Mouse (Mus musculus) embryonic facial prominence, embryonic 15.5 days (tissue): ENCODE measurements around the gene Ambra1. TPM values are rescaled to one million over a fixed set of nuclear protein-coding genes. Genes with fewer than 3 reads are reported as not detected.

ENCODE experiments used
- ATAC-seq: fragments of 200-750 bp; cut with Nextera tagmentation; 2 replicates; pipeline ENCODE4 v1.8.0; 2017; ENCODE audit warnings: low read depth, moderate TSS enrichment; ENCODE audit not compliant: insufficient number of reproducible peaks, low FRiP score, low TSS enrichment
- H3K27ac ChIP-seq: fragments of 300-500 bp; sonication (generic); replicated peaks from 2 replicates; pipeline ENCODE4 v1.5.1; 2015; ENCODE audit warnings: mild to moderate bottlenecking, inconsistent platforms
- H3K27me3 ChIP-seq: fragments of 300-500 bp; sonication (generic); 2 replicates; pipeline ENCODE4 v1.6.1; 2015; ENCODE audit warnings: inconsistent platforms
- H3K36me3 ChIP-seq: fragments of 300-500 bp; sonication (generic); 2 replicates; pipeline ENCODE4 v1.6.1; 2015; ENCODE audit warnings: mild to moderate bottlenecking, inconsistent platforms
- H3K4me1 ChIP-seq: fragments of 300-500 bp; sonication (generic); 2 replicates; pipeline ENCODE4 v1.6.1; 2015; ENCODE audit warnings: inconsistent platforms
- H3K4me2 ChIP-seq: fragments of 300-500 bp; sonication (generic); replicated peaks from 2 replicates; pipeline ENCODE4 v1.6.1; 2015; ENCODE audit warnings: mild to moderate bottlenecking, inconsistent platforms
- H3K4me3 ChIP-seq: fragments of 300-500 bp; sonication (generic); replicated peaks from 2 replicates; pipeline ENCODE4 v1.5.1; 2015; ENCODE audit warnings: mild to moderate bottlenecking, inconsistent platforms
- H3K9ac ChIP-seq: fragments of 300-500 bp; sonication (generic); 2 replicates; pipeline ENCODE4 v1.6.1; 2015; ENCODE audit warnings: inconsistent platforms
- H3K9me3 ChIP-seq: fragments of 300-500 bp; sonication (generic); replicated peaks from 2 replicates; pipeline ENCODE4 v1.6.1; 2016; ENCODE audit warnings: inconsistent platforms
- WGBS: fragments of 180-500 bp; shearing (Covaris S2); methylation state at CpG from one replicate; pipeline ENCODE4 v1.1.7; 2015; 5-methylcytosine and 5-hydroxymethylcytosine counted together
- polyA plus RNA-seq: library from polyadenylated mRNA; unstranded; fragments of >200 nt; fragmentation: Nextera tagmentation; extraction: Ambion mirVana; gene quantifications from 2 replicates; pipeline ENCODE4 v1.2.1, GENCODE M21; 2015

Gene Ambra1
- polyA plus RNA-seq, 1 experiment from 2014 or later = 18.1 TPM

DNA sequence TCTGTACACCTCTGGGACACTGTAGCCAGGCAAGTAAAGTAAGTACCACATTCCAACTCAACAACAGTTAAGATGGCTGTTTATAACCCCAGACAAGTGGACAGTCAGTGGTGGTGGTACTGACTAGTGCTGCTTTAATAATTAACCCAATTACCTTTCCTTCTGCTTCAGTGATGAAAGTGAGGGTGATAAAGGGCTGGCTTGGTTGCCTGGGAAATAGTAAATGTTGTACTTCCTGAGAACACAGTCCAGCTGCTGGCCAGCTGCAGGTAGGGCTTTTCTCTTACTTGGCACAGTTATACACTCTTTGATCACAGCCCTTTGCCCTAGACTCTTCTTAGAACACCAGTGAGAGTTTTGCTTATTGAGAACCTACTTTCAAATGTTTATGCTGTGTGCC lies 102.3 kb downstream of the Ambra1 start:
- Histone ChIP-seq H3K27ac (no peak overlapping the region), H3K36me3 (no peaks in the 10 kb centered on the region), H3K4me3 (no peak overlapping the region), H3K4me2 (no peak overlapping the region), H3K9me3 (no peaks in the 10 kb centered on the region), H3K4me1 (no peaks in the 10 kb centered on the region), H3K27me3 (no peaks in the 10 kb centered on the region), H3K9ac (no peak overlapping the region)
- no peak for ATAC-seq

DNA sequence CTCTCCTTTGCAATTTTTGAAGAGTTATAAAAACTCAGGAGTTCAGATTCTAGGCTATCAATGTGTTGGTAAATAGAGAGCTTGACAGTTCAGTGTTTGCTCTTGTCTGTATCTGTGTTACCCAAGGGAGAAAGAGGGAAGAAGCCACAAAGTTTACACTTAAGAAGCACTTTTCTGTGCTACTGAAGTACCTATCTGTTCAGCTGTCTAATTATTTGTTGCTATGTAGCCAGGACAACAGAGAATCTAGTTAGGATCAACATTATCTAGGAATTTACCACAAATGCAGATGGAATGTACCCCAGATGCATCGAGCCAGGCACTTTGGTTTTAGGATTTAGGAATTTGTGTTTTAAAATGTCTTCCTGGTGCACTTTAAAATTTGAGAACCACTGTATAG lies 104.3 kb downstream of the Ambra1 start:
- H3K36me3 ChIP-seq = no peaks in the 10 kb centered on the region
- no peaks in the 10 kb centered on the region for H3K27me3 ChIP-seq
- H3K27ac ChIP-seq = no peak overlapping the region
- WGBS = 39% methylated on average over 1 of the region's 1 CpGs
- ATAC-seq = no peak
- no peak overlapping the region for H3K9ac ChIP-seq
- H3K4me2 ChIP-seq = no peak overlapping the region
- no peaks in the 10 kb centered on the region for H3K9me3 ChIP-seq
- no peaks in the 10 kb centered on the region for H3K4me1 ChIP-seq
- no peak overlapping the region for H3K4me3 ChIP-seq

DNA sequence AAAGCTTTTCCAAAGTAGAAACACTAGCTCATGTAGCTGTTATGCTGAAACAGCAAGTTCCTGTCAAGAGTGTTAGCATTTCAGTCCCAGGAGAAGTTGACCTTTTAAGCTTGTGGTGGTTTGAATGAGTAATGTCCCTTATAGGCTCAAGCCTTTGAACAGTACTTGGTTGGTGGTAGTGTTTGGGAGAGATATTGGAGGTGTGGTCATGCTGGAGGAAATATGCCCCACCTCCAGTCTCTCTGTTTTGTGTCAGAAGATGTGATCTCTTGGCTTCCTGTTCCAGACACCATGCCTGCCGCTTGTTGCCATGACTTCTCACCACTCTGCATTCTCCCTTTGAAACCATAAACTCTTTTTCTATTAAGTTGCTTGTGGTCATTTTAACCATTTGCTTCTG lies 105.1 kb downstream of the Ambra1 start:
- no peak overlapping the region for H3K27ac ChIP-seq
- WGBS = 64% methylated on average over 1 of the region's 1 CpGs
- no peaks in the 10 kb centered on the region for H3K27me3 ChIP-seq
- no peaks in the 10 kb centered on the region for H3K4me1 ChIP-seq
- no peak overlapping the region for H3K4me3 ChIP-seq
- no peaks in the 10 kb centered on the region for H3K9me3 ChIP-seq
- H3K4me2 ChIP-seq = no peak overlapping the region
- H3K9ac ChIP-seq = no peak overlapping the region
- no peak for ATAC-seq
- H3K36me3 ChIP-seq = no peaks in the 10 kb centered on the region

DNA sequence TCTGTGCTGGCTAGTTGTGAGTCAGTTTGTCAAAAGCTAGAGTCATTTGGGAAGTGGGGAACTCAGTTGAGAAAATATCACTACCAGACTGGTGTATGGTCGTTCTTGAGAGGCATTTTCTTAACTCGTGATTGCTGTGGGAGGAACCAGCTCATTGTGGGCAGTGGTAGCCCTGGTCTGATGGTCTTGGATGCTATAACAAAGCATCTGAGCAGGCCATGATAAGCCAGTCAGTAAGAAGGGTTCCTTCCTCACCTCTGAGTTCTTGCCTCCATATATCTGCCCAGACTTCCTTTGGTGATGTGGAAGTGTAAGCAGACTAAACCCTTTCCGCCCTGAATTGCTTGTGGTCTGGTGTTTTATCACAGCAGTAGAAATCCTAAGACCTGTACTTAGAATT lies 105.7 kb downstream of the Ambra1 start:
- Histone ChIP-seq H3K9me3 (no peaks in the 10 kb centered on the region), H3K27me3 (no peaks in the 10 kb centered on the region), H3K4me2 (no peak overlapping the region), H3K27ac (no peak overlapping the region), H3K4me1 (no peaks in the 10 kb centered on the region), H3K4me3 (no peak overlapping the region), H3K36me3 (no peaks in the 10 kb centered on the region), H3K9ac (no peak overlapping the region)
- ATAC-seq = no peak
- WGBS = 85% methylated on average over 3 of the region's 3 CpGs

DNA sequence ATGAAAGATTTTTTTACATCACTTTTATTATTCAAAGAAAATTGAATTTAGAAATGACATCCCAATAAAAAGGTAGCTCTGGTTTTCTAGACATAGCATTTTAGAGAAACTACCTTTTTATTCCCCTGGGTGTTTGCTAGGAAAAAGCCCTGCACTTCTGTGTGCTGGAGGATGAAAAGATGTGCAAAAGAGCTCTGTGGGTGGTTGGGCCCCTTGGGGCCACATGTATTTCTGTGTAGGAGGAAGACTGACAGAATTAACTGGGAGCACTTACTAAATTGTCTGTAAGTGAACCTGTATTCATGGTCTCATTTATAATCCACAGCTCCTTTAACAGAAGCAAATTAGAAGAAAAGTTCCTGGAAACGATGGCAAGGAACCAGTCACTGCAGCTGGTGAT lies 114.2 kb downstream of the Ambra1 start:
- WGBS = 75% methylated on average over 1 of the region's 1 CpGs
- no peak overlapping the region for H3K4me2 ChIP-seq
- H3K9me3 ChIP-seq = no peaks in the 10 kb centered on the region
- no peak for ATAC-seq
- H3K36me3 ChIP-seq = no peaks in the 10 kb centered on the region
- no peak overlapping the region for H3K4me3 ChIP-seq
- H3K4me1 ChIP-seq = no peaks in the 10 kb centered on the region
- H3K27me3 ChIP-seq = no peaks in the 10 kb centered on the region
- no peak overlapping the region for H3K27ac ChIP-seq
- no peak overlapping the region for H3K9ac ChIP-seq

DNA sequence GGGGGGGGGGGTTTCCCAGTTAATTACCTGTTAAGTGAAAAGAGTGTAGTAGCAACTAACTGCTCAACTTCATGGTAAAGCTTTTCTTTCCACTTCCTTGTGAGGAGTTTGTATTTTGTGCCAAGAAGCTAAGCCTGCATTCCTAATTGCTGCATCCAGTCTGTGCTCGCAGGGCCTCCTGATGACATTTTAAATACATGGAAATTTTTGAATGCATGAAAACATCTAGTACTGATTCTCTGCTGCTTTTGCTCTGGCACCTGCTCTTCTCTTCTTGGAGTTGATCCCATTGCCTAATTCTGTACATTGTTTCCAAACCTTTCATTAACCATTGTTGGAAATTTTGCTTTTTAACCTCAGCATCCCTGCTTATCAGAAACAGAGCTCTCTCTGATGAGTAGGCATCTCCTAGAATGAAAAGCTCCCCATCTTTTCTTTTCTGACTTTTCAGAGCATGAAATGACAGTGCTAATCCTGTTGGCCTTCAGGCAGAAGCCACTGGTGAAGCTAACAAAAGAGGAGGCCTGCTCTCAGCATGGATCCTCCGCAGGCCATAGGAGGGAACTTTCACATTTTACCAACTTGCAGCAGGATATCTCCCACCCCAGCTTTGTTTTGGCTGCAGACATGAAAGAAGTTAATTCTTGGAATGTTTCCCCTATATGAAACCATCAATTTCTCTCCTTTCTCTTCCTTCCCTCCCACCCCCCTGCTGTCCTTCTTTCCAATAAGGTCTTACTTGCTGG lies 122.7 kb downstream of the Ambra1 start:
- H3K9me3 ChIP-seq = no peaks in the 10 kb centered on the region
- no peak overlapping the region for H3K4me2 ChIP-seq
- ATAC-seq = no peak
- H3K27ac ChIP-seq = no peak overlapping the region; the same call in 1 of the 2 replicates
- H3K36me3 ChIP-seq = no peaks in the 10 kb centered on the region
- 0 out of 2 replicates have a peak, but pooled peaks cover 3% of the 10 kb centered on the region for H3K4me1 ChIP-seq
- no peaks in the 10 kb centered on the region for H3K27me3 ChIP-seq
- 35% methylated on average over 2 of the region's 2 CpGs for WGBS
- H3K9ac ChIP-seq = no peak overlapping the region
- H3K4me3 ChIP-seq = no peak overlapping the region

DNA sequence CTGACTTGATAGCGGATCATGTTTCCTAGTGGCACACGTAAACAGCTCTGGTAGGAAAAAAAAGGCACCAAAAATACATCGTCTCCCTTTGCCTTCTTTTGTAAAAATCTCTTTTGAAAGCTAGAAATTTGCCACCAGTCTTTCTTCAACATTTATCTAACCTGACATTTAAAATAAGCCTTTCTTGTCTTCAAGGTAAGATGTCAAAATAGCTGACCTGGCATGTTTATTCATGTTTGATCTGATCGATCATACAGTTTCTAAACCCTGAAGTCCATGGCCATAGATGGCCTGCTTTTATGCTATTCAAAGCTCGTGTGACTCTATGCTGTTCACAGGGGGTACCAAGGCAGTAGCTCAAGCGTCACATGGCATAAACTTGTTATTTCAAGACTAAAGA lies 124.6 kb downstream of the Ambra1 start:
- no peak overlapping the region for H3K27ac ChIP-seq
- 0 out of 2 replicates have a peak, but pooled peaks cover 3% of the 10 kb centered on the region for H3K4me1 ChIP-seq
- H3K4me3 ChIP-seq = no peak overlapping the region
- WGBS = 72% methylated on average over 6 of the region's 6 CpGs
- no peak overlapping the region for H3K4me2 ChIP-seq
- H3K9me3 ChIP-seq = no peaks in the 10 kb centered on the region
- H3K9ac ChIP-seq = no peak overlapping the region
- ATAC-seq = no peak
- no peaks in the 10 kb centered on the region for H3K36me3 ChIP-seq
- H3K27me3 ChIP-seq = no peaks in the 10 kb centered on the region

DNA sequence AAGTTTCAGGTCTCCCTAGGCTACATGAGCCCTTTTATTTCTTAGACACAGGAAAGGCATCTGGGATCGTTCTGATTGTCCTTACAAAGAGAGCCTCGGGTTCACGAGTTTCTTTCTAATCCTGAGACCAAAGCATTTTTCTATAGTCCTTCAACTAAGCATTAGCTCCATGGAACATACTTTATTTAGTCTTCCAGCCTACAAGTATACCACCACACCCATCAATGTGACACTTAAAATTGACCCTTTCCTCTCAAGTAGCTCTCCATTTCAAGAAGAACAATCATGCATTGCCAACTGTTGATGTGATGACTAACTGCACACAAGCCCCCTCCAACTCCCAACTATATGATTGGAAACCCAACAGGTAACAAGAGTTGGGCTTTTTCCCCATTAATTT lies 127.0 kb downstream of the Ambra1 start:
- Histone ChIP-seq H3K4me1 (0 out of 2 replicates have a peak, but pooled peaks cover 3% of the 10 kb centered on the region), H3K36me3 (no peaks in the 10 kb centered on the region), H3K27me3 (no peaks in the 10 kb centered on the region), H3K4me2 (no peak overlapping the region), H3K4me3 (no peak overlapping the region), H3K27ac (no peak overlapping the region), H3K9me3 (no peaks in the 10 kb centered on the region), H3K9ac (no peak overlapping the region)
- WGBS = 91% methylated on average over 3 of the region's 3 CpGs
- ATAC-seq = no peak

DNA sequence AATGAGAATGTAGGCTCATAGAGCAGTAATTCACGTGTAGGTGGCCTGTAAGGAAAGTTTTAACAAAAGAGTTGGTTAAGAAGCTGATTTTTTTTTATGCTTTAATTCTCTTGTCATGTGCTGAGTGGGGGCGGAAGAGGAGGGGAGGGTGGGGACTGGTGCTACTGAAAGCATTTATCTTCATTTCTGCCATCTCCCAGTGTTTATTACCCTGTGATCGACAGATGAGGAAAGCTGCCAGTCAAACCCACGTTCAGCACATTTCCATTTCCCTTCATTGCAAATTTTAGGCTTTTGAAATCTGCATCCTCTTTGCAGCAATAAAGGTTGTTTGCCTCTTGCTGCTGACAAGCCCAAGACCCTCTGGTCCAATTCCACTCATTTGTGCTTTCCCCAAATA lies 129.5 kb downstream of the Ambra1 start:
- Histone ChIP-seq H3K36me3 (no peaks in the 10 kb centered on the region), H3K27ac (no peak overlapping the region), H3K9ac (no peak overlapping the region), H3K4me3 (no peak overlapping the region), H3K27me3 (no peaks in the 10 kb centered on the region), H3K4me2 (no peak overlapping the region), H3K4me1 (no peaks in the 10 kb centered on the region), H3K9me3 (no peaks in the 10 kb centered on the region)
- ATAC-seq = no peak
- 62% methylated on average over 4 of the region's 4 CpGs for WGBS

DNA sequence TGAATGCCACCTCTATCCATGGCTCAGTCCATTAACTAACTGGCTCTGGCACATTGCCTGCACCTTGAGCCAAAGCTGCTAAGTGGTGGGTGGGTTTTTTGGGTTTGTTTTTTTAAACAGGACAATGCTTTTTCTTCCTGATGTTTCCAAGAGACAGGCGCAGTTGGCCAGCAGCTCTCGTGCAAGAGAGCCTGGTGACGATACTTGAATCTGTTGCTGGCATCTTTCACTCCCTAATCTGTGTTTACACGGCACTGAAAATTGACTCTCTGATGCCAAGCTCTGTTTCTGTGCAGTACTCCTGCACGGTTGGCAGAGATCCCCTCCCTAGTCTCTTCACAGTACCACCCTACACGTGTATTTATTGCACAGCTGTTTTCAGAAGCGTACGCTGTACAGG lies 140.8 kb downstream of the Ambra1 start:
- no peak for ATAC-seq
- 46% methylated on average over 8 of the region's 8 CpGs for WGBS
- H3K27me3 ChIP-seq = no peaks in the 10 kb centered on the region
- H3K36me3 ChIP-seq = no peaks in the 10 kb centered on the region
- H3K27ac ChIP-seq = no peak overlapping the region; the same call in 1 of the 2 replicates
- H3K9me3 ChIP-seq = no peaks in the 10 kb centered on the region
- H3K9ac ChIP-seq = no peak overlapping the region
- H3K4me2 ChIP-seq = no peak overlapping the region
- no peak overlapping the region for H3K4me3 ChIP-seq
- peaks cover 5% of the 10 kb centered on the region for H3K4me1 ChIP-seq

DNA sequence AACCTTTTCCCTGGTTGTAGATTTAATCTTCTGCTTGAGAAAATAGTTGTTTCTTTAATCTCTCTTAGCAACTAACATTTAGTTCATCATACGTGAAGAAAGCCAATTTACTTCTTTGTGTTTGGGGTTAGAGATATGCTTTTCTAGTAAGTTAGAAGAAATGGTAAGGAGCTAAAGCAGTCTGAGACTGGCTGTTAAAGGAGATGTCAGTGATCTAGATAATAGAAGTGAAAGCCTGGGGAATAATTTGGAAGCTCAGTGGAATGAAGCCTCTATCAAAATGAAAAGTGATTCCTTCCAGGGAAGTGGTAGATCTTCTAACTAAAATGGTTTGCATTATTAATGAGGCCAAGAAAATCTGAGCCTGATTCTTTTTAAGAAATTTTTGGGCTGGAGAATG lies 141.3 kb downstream of the Ambra1 start:
- Histone ChIP-seq H3K4me3 (no peak overlapping the region), H3K27me3 (no peaks in the 10 kb centered on the region), H3K9ac (no peak overlapping the region), H3K27ac (no peak overlapping the region), H3K36me3 (no peaks in the 10 kb centered on the region), H3K4me2 (no peak overlapping the region), H3K4me1 (peaks cover 5% of the 10 kb centered on the region), H3K9me3 (no peaks in the 10 kb centered on the region)
- WGBS = 79% methylated on average over 1 of the region's 1 CpGs
- no peak for ATAC-seq

DNA sequence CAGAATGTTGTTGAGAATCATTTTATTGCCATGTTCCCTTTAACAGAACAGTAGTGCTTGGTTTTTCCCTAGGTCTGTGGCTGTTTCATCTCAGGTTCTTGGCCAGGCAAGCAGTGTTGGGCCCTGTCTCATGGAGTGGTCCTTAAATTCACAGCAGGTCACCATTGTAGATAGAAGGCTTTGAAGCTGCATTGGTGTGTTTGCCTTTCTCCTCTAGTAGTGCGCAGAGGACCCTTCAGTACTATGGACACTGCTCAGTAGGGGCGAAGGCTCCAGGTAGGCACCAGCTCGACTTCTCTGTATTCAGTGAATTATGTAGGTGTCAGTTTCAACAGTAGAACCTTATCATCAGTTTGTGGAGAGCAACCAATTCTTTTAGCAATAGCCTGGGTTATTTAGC lies 142.7 kb downstream of the Ambra1 start:
- no peak for ATAC-seq
- no peak overlapping the region for H3K27ac ChIP-seq
- no peak overlapping the region for H3K9ac ChIP-seq
- WGBS = 89% methylated on average over 3 of the region's 3 CpGs
- H3K4me3 ChIP-seq = no peak overlapping the region
- H3K27me3 ChIP-seq = no peaks in the 10 kb centered on the region
- no peaks in the 10 kb centered on the region for H3K9me3 ChIP-seq
- no peaks in the 10 kb centered on the region for H3K36me3 ChIP-seq
- H3K4me1 ChIP-seq = peaks cover 5% of the 10 kb centered on the region
- H3K4me2 ChIP-seq = no peak overlapping the region
